Mouse (Mus musculus) spleen, adult 2 months (tissue): Measurements from ENCODE around the gene Cnpy4.

Experiments used
- CTCF ChIP-seq: fragments of 200-500 bp; IDR thresholded peaks from 2 replicates; pipeline ENCODE4 v1.5.1; 2011; ENCODE audit warnings: mild to moderate bottlenecking, inconsistent platforms; ENCODE audit not compliant: insufficient read depth, insufficient read length, insufficient replicate concordance; ENCODE audit errors: extremely low read depth
- POLR2A ChIP-seq: fragments of 200-500 bp; IDR thresholded peaks from 2 replicates; pipeline ENCODE4 v1.6.1; 2011; ENCODE audit warnings: low read depth, low read length, inconsistent platforms

DNA sequence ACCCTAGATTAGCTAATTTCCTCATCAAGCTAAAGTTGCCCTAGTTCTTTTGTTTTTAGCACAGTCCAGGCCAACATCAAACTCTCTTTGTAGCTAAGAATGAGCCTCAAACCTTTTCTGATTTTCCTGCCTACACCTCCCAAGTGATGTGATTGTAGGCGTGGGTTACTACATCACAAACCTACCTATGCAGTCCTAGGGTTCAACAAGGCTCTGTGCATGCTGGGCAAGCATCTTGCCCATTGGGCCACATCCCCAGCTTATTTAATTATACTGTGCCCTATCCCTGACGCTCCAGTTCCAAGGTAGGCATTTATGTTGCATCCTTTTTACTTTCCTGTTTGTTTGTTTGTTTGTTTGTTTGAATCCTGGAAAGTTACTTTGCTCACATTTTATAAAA is 38.4 kb downstream of the Cnpy4 start, which contains the start of gene Nxpe5:
- TF ChIP-seq POLR2A (no peak), CTCF (no peak)
